Mouse (Mus musculus): ENCODE data around the gene Dnajc25.

The Dnajc25 gene

GRCm38 (mm10) chr4:58994762-58995161 is at the start of gene Dnajc25:
Dnajc25 (plus strand) TSS chr4:58995062.
- no peak for DNase-seq

- DNase-seq, result no peak
Observed at GRCm38 (mm10) chr4:58948391-58948790, 46.5 kb upstream of the Dnajc25 start.

- DNase-seq, result no peak
Observed at GRCm38 (mm10) chr4:58952630-58953029, 42.2 kb upstream of the Dnajc25 start.

- DNase-seq, result no peak
Observed at GRCm38 (mm10) chr4:58961719-58962118, 33.1 kb upstream of the Dnajc25 start.

- DNase-seq, result no peak
Observed at GRCm38 (mm10) chr4:58963271-58963670, 31.6 kb upstream of the Dnajc25 start.

- no peak for DNase-seq
Observed at GRCm38 (mm10) chr4:58965136-58965535, 29.7 kb upstream of the Dnajc25 start.

- DNase-seq, result no peak
Observed at GRCm38 (mm10) chr4:58970678-58971077, 24.2 kb upstream of the Dnajc25 start.

GRCm38 (mm10) chr4:58975711-58976110 is 19.2 kb upstream of the Dnajc25 start:
- no peak for DNase-seq

GRCm38 (mm10) chr4:58981421-58981820 is 13.4 kb upstream of the Dnajc25 start:
- DNase-seq, result no peak

- DNase-seq, result no peak
Observed at GRCm38 (mm10) chr4:58982806-58983205, 12.1 kb upstream of the Dnajc25 start.

- DNase-seq, result peak; percentile 77 to 83
Observed at GRCm38 (mm10) chr4:58985157-58985648, 9.7 kb upstream of the Dnajc25 start.

- peak; percentile 85 to 90 for DNase-seq
Observed at GRCm38 (mm10) chr4:58986540-58987190, 8.2 kb upstream of the Dnajc25 start, which contains the start of gene Ptgr1. Ptgr1 (minus strand) TSS chr4:58987119.

GRCm38 (mm10) chr4:58989303-58989898 is 5.5 kb upstream of the Dnajc25 start:
- DNase-seq, result no peak

- DNase-seq, result no peak
Observed at GRCm38 (mm10) chr4:58990609-58991434, 4.0 kb upstream of the Dnajc25 start.

GRCm38 (mm10) chr4:58992195-58992594 is 2.7 kb upstream of the Dnajc25 start:
- DNase-seq, result no peak

- DNase-seq, result no peak
Observed at GRCm38 (mm10) chr4:58995251-58995693, 410 bp downstream of the Dnajc25 start.

GRCm38 (mm10) chr4:58997081-58997480 is 2.2 kb downstream of the Dnajc25 start:
- no peak for DNase-seq

GRCm38 (mm10) chr4:58998688-58999087 is 3.8 kb downstream of the Dnajc25 start:
- DNase-seq, result no peak

GRCm38 (mm10) chr4:58999686-59000085 is 4.8 kb downstream of the Dnajc25 start:
- peak; percentile 68 to 70 for DNase-seq

GRCm38 (mm10) chr4:59000614-59001013 is 5.8 kb downstream of the Dnajc25 start:
- DNase-seq, result peak; percentile 46 to 67

GRCm38 (mm10) chr4:59002948-59003805 is 8.3 kb downstream of the Dnajc25 start, which contains the start of gene Gm20503:
Gm20503 (plus strand) TSS chr4:59003210.
- DNase-seq, result peak; percentile 91 to 94

- no peak for DNase-seq
Observed at GRCm38 (mm10) chr4:59003806-59004200, 8.9 kb downstream of the Dnajc25 start.

Data from thymus, postnatal 36 days (tissue).